Mouse (Mus musculus): ENCODE measurements around the gene 4933434E20Rik. TPM values are rescaled to one million over a fixed set of nuclear protein-coding genes. Genes with fewer than 3 reads are reported as not detected.

Gene 4933434E20Rik
- polyA plus RNA-seq, 1 experiment from 2014 or later, result 165 TPM

DNA sequence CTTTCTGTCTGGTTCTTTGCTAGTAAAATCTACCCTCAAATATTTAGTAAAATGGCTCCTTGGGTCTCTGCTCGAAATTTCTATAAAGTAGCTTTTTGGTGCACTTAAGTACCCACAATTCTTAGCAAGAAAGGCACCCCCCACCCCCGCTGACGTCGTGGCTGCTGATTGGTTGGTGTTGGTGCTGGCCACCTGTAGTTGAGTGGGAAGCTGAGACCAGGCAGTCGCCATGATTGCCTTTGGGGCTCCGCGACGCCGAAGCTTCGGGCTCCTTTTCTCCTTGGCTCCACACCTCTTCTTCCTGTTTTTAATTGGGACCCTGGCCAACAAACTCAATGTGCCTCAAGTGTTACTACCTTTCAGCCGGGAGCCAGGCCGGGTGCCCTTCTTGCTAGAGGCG lies 52.5 kb downstream of the 4933434E20Rik start, which contains the start of gene Nup210l:
TSS of gene Nup210l (plus strand) at position 195 of the 400 bp plus-strand sequence.
- 79% methylated on average over 13 of the region's 13 CpGs for WGBS (ENCODE audit: insufficient replicate concordance)
- Histone ChIP-seq H3K4me2 (no peak within 1 kb of the TSS), H3K27ac (ENCODE audit: low read depth, low read length) (no peak within 1 kb of the TSS), H3K4me3 (ENCODE audit: low read depth, low read length) (no peak within 1 kb of the TSS), H3K27me3 (ENCODE audit: control insufficient read depth, insufficient read depth, low read length) (no peaks in the 10 kb centered on the region), H3K9me3 (replicated peaks; ENCODE audit: control insufficient read depth, low read length) (no peaks in the 10 kb centered on the region), H3K4me1 (ENCODE audit: control insufficient read depth, insufficient read depth, low read length) (no peaks in the 10 kb centered on the region), H3K9ac (ENCODE audit: low read depth, low read length) (no peak within 1 kb of the TSS), H3K36me3 (ENCODE audit: control insufficient read depth, insufficient read depth, low read length) (peaks cover 9% of the 10 kb centered on the region; the same call in 1 of the 2 replicates)
- ATAC-seq (replicated peaks; ENCODE audit: insufficient number of reproducible peaks, low FRiP score, low TSS enrichment), result no peak

DNA sequence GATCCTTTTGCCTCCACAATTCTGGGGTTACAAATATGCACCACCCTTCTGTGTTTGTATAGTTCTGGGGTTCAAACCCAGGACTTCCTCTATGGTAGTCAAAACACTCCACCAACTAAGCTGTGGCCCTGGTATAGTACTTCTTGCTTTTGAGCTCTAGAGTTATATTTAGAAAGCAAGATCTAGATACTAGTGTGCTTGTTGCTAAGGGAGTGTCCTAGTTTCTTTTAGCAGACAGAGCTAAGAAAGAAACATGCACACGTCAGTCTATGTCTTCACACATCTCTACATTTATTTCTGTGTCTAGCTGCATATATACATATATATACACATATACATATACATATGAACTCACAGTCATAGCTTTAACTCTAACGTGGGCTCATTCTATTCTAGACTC lies 60.3 kb downstream of the 4933434E20Rik start:
- Histone ChIP-seq H3K36me3 (ENCODE audit: control insufficient read depth, insufficient read depth, low read length) (no peaks in the 10 kb centered on the region), H3K4me1 (ENCODE audit: control insufficient read depth, insufficient read depth, low read length) (no peaks in the 10 kb centered on the region), H3K27me3 (ENCODE audit: control insufficient read depth, insufficient read depth, low read length) (no peaks in the 10 kb centered on the region), H3K27ac (ENCODE audit: low read depth, low read length) (no peak overlapping the region), H3K4me3 (ENCODE audit: low read depth, low read length) (no peak overlapping the region), H3K9ac (ENCODE audit: low read depth, low read length) (no peak overlapping the region), H3K4me2 (no peak overlapping the region), H3K9me3 (replicated peaks; ENCODE audit: control insufficient read depth, low read length) (no peaks in the 10 kb centered on the region)
- 54% methylated on average over 2 of the region's 2 CpGs for WGBS (ENCODE audit: insufficient replicate concordance)
- ATAC-seq (replicated peaks; ENCODE audit: insufficient number of reproducible peaks, low FRiP score, low TSS enrichment), result no peak

DNA sequence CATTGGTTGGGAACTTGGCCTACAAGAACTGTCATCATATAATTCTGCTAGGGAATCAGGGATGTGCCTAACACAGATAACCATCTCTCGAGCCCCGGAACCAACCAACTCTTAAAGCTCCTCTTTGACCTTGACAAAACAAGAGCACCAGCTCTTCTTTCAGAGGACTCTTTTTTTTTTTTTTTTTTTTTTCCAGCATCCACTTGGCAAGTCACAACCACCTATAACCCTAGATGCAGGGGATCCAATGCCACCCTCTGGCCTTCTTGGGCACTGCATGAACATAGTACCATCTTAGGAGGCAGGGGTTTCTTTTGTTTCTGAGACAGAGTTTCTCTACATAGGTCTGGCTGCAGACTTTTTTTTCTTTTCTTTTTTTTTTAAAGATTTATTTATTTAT lies 62.9 kb downstream of the 4933434E20Rik start:
- Histone ChIP-seq H3K27me3 (ENCODE audit: control insufficient read depth, insufficient read depth, low read length) (no peaks in the 10 kb centered on the region), H3K4me2 (no peak overlapping the region), H3K27ac (ENCODE audit: low read depth, low read length) (no peak overlapping the region), H3K4me1 (ENCODE audit: control insufficient read depth, insufficient read depth, low read length) (no peaks in the 10 kb centered on the region), H3K36me3 (ENCODE audit: control insufficient read depth, insufficient read depth, low read length) (no peaks in the 10 kb centered on the region), H3K9ac (ENCODE audit: low read depth, low read length) (no peak overlapping the region), H3K9me3 (replicated peaks; ENCODE audit: control insufficient read depth, low read length) (no peaks in the 10 kb centered on the region), H3K4me3 (ENCODE audit: low read depth, low read length) (no peak overlapping the region)
- WGBS (ENCODE audit: insufficient replicate concordance), result 63% methylated on average over 2 of the region's 2 CpGs
- no peak for ATAC-seq (replicated peaks; ENCODE audit: insufficient number of reproducible peaks, low FRiP score, low TSS enrichment)

DNA sequence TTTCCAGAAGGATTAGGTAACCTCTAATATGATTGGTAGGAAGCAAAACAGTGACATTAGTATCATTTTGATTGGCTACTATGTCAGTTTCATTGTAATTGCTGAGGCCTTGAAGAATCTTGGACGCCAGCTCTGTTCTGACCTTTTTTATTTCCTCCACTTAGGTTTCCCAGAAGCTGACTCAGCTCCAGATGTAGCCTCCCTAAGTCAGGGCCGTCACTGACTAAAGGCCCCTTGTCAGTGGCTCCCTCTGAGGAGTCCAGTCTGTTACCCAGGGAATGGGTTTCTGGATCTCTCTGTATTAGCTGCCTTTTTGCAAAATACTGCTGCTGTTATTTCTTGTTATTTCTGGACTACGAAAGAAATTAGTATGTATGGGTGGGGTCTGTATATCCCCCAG lies 64.1 kb downstream of the 4933434E20Rik start:
- H3K27me3 ChIP-seq (ENCODE audit: control insufficient read depth, insufficient read depth, low read length), result no peaks in the 10 kb centered on the region
- H3K4me2 ChIP-seq, result no peak overlapping the region
- H3K4me1 ChIP-seq (ENCODE audit: control insufficient read depth, insufficient read depth, low read length), result no peaks in the 10 kb centered on the region
- no peak overlapping the region for H3K4me3 ChIP-seq (ENCODE audit: low read depth, low read length)
- no peaks in the 10 kb centered on the region for H3K9me3 ChIP-seq (replicated peaks; ENCODE audit: control insufficient read depth, low read length)
- ATAC-seq (replicated peaks; ENCODE audit: insufficient number of reproducible peaks, low FRiP score, low TSS enrichment), result no peak
- no peak overlapping the region for H3K9ac ChIP-seq (ENCODE audit: low read depth, low read length)
- H3K27ac ChIP-seq (ENCODE audit: low read depth, low read length), result no peak overlapping the region
- WGBS (ENCODE audit: insufficient replicate concordance), result 75% methylated on average over 3 of the region's 3 CpGs
- no peaks in the 10 kb centered on the region for H3K36me3 ChIP-seq (ENCODE audit: control insufficient read depth, insufficient read depth, low read length)

MicroRNAs within 50 kb of the gene (microRNA counts, 519-probe panel; counts per million panel counts)
- microRNA mmu-miR-190b, result 5,456 counts per million, percentile 60 among the panel's probes with 10 or more counts

Small RNA genes lying within 50 kb of the gene (microRNA-seq; reads per million reads assigned to microRNA genes)
- gene Mir190b (ENCODE audit: borderline number of aligned reads) (16.0 reads per million, percentile 48 among the genes with 10 or more reads in this experiment), gene Mir7669 (ENCODE audit: borderline number of aligned reads) (1.8 reads per million, percentile 23 among the genes with 10 or more reads in this experiment)

Other genes with a start within 250 kb of the 4933434E20Rik start
- 6.7 and 6.9 TPM in 2 replicates for gene She, start 220.3 kb upstream of the 4933434E20Rik start, polyA plus RNA-seq (2014; fragmentation: Nextera tagmentation; extraction: Ambion mirVana)
- 0.08 and 0.23 TPM in 2 replicates for gene Il6ra, start 138.4 kb upstream of the 4933434E20Rik start, polyA plus RNA-seq (2014; fragmentation: Nextera tagmentation; extraction: Ambion mirVana)
- gene Atp8b2, start 88.1 kb upstream of the 4933434E20Rik start, polyA plus RNA-seq (2014; fragmentation: Nextera tagmentation; extraction: Ambion mirVana), result 11.2 and 13.8 TPM in 2 replicates
- 91.0 and 101 TPM in 2 replicates for gene Hax1, start 52.9 kb upstream of the 4933434E20Rik start, polyA plus RNA-seq (2014; fragmentation: Nextera tagmentation; extraction: Ambion mirVana)
- 186 and 195 TPM in 2 replicates for gene Ubap2l, start 992 bp downstream of the 4933434E20Rik start, polyA plus RNA-seq (2014; fragmentation: Nextera tagmentation; extraction: Ambion mirVana)
- 352 and 354 TPM in 2 replicates for gene Tpm3, start 21.0 kb downstream of the 4933434E20Rik start, polyA plus RNA-seq (2014; fragmentation: Nextera tagmentation; extraction: Ambion mirVana)
- 0.60 and 0.61 TPM in 2 replicates for gene Nup210l, start 52.5 kb downstream of the 4933434E20Rik start, polyA plus RNA-seq (2014; fragmentation: Nextera tagmentation; extraction: Ambion mirVana)
- 1,012 and 1,016 TPM in 2 replicates for gene Rps27, start 162.0 kb downstream of the 4933434E20Rik start, polyA plus RNA-seq (2014; fragmentation: Nextera tagmentation; extraction: Ambion mirVana)
- 16.6 and 21.8 TPM in 2 replicates for gene Rab13, start 162.1 kb downstream of the 4933434E20Rik start, polyA plus RNA-seq (2014; fragmentation: Nextera tagmentation; extraction: Ambion mirVana)
- 90.7 and 95.8 TPM in 2 replicates for gene Jtb, start 180.0 kb downstream of the 4933434E20Rik start, polyA plus RNA-seq (2014; fragmentation: Nextera tagmentation; extraction: Ambion mirVana)
- 2.3 and 2.6 TPM in 2 replicates for gene Creb3l4, start 191.9 kb downstream of the 4933434E20Rik start, polyA plus RNA-seq (2014; fragmentation: Nextera tagmentation; extraction: Ambion mirVana)
- gene Slc39a1, start 196.5 kb downstream of the 4933434E20Rik start, polyA plus RNA-seq (2014; fragmentation: Nextera tagmentation; extraction: Ambion mirVana), result 74.0 and 80.8 TPM in 2 replicates
- gene Crtc2, start 202.5 kb downstream of the 4933434E20Rik start, polyA plus RNA-seq (2014; fragmentation: Nextera tagmentation; extraction: Ambion mirVana), result 7.5 and 11.6 TPM in 2 replicates
- 4.1 and 4.4 TPM in 2 replicates for gene Dennd4b, start 213.5 kb downstream of the 4933434E20Rik start, polyA plus RNA-seq (2014; fragmentation: Nextera tagmentation; extraction: Ambion mirVana)
- 8.4 and 14.3 TPM in 2 replicates for gene Gatad2b, start 241.5 kb downstream of the 4933434E20Rik start, polyA plus RNA-seq (2014; fragmentation: Nextera tagmentation; extraction: Ambion mirVana)